Mouse (Mus musculus) C2C12 (cell line): ENCODE measurements around the gene Cobl.

Source experiments
- CEBPB ChIP-seq: IDR thresholded peaks from one replicate; pipeline ENCODE4 v1.6.1; 2011; ENCODE audit warnings: low read depth, mild to moderate bottlenecking, control low read depth, moderate library complexity
- CTCF ChIP-seq: IDR thresholded peaks from one replicate; pipeline ENCODE4 v1.5.1; 2011; ENCODE audit not compliant: control insufficient read depth, insufficient read depth, insufficient read length
- MAX ChIP-seq: IDR thresholded peaks from one replicate; pipeline ENCODE4 v1.6.1; 2011; ENCODE audit warnings: mild to moderate bottlenecking, control low read depth
- MYOG ChIP-seq: IDR thresholded peaks from one replicate; pipeline ENCODE4 v1.6.1; 2011; ENCODE audit not compliant: control insufficient read depth, insufficient read length; ENCODE audit errors: extremely low read depth
- USF1 ChIP-seq: IDR thresholded peaks from one replicate; pipeline ENCODE4 v1.6.1; 2011; ENCODE audit warnings: low read depth, mild to moderate bottlenecking, control low read depth, moderate library complexity

DNA sequence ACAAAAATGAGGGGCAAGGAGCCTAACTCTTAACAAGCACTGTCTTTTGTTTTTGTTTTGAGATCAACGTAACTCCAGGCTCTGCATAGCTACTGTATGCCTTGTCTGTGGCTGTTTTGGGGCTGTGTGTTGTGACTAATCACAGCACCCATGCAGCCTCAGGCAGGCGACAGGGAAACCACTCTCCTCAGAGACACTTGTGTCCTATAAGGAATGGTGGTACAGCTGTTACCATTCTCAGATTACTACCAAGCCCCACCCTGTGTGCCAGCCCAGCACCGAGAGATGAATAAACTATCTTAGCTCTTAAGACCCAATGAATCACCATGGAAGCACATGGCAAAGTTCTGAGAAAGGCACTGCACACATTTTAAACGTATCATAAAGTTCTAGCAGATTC is 29.7 kb downstream of the Cobl start:
- TF ChIP-seq CTCF: no peak
- no peak for TF ChIP-seq CEBPB
- TF ChIP-seq USF1: no peak
- TF ChIP-seq MYOG: no peak
- peak; percentile 26 for TF ChIP-seq MAX
